Mouse (Mus musculus) CD4-positive naive resting alpha-beta T cell, adult 76 days (primary cell): ENCODE data around the gene Mgat2. TPM values are rescaled to one million over a fixed set of nuclear protein-coding genes. Genes with fewer than 3 reads are reported as not detected.

Source experiments
- total RNA-seq: library from RNA; stranded (reverse); gene quantifications from one replicate; pipeline ENCODE4 v1.2.4, GENCODE M21; 2023

Gene Mgat2
- 28.0 TPM for total RNA-seq

GRCm38 (mm10) chr12:69183583-69184308 lies at the start of gene Mgat2, which contains the start of gene Rpl36al:
Gene Mgat2, plus strand, starts transcription at chr12:69184157.
Gene Rpl36al, minus strand, starts transcription at chr12:69184083.

GRCm38 (mm10) chr12:69158765-69159577 lies 25.0 kb upstream of the Mgat2 start, which contains the start of gene Rps29:
Gene Rps29, minus strand, starts transcription at chr12:69159186.

GRCm38 (mm10) chr12:69168461-69169106 lies 15.4 kb upstream of the Mgat2 start, which contains the start of gene Lrr1:
Gene Lrr1, plus strand, starts transcription at chr12:69168814.

GRCm38 (mm10) chr12:69196444-69197377 lies 12.8 kb downstream of the Mgat2 start, which contains the start of gene Gm49383:
Gene Gm49383, minus strand, starts transcription at chr12:69197104.

GRCm38 (mm10) chr12:69198164-69198535 lies 14.2 kb downstream of the Mgat2 start, which contains the start of gene Dnaaf2:
Gene Dnaaf2, minus strand, starts transcription at chr12:69198429.

GRCm38 (mm10) chr12:69204052-69204833 lies 20.3 kb downstream of the Mgat2 start, which contains the start of gene Gm49384:
Gene Gm49384, minus strand, starts transcription at chr12:69204267.

GRCm38 (mm10) chr12:69227776-69228466 lies 44.0 kb downstream of the Mgat2 start, which contains the start of gene Pole2:
Gene Pole2, minus strand, starts transcription at chr12:69228195.

Other genes with a start within 250 kb of the Mgat2 start
- gene Rps29, start 25.0 kb upstream of the Mgat2 start, total RNA-seq, result 6,880 TPM
- gene Lrr1, start 15.3 kb upstream of the Mgat2 start, total RNA-seq, result not detected
- 443 TPM for gene Rpl36al, start 74 bp upstream of the Mgat2 start, total RNA-seq
- 8.3 TPM for gene Gm49383, start 12.9 kb downstream of the Mgat2 start, total RNA-seq
- gene Dnaaf2, start 14.3 kb downstream of the Mgat2 start, total RNA-seq, result 5.8 TPM
- gene Gm49384, start 20.1 kb downstream of the Mgat2 start, total RNA-seq, result 4.7 TPM
- gene Pole2, start 44.0 kb downstream of the Mgat2 start, total RNA-seq, result 23.4 TPM
- gene Klhdc1, start 57.0 kb downstream of the Mgat2 start, total RNA-seq, result 29.6 TPM
- 83.8 TPM for gene Klhdc2, start 112.5 kb downstream of the Mgat2 start, total RNA-seq
- 108 TPM for gene Nemf, start 173.0 kb downstream of the Mgat2 start, total RNA-seq
- gene Arf6, start 188.0 kb downstream of the Mgat2 start, total RNA-seq, result 240 TPM
- 6.1 TPM for gene Gm9887, start 188.3 kb downstream of the Mgat2 start, total RNA-seq